Mouse (Mus musculus): ENCODE data around the gene Fxyd7. TPM values are rescaled to one million over a fixed set of nuclear protein-coding genes. Genes with fewer than 3 reads are reported as not detected.

The Fxyd7 gene
- polyA plus RNA-seq (2012; rRNA removed) = 0.06 and 0.17 TPM in 2 replicates

GRCm38 (mm10) chr7:31051321-31052021 lies at the start of gene Fxyd7:
Fxyd7 (minus strand) TSS chr7:31051467.

DNA sequence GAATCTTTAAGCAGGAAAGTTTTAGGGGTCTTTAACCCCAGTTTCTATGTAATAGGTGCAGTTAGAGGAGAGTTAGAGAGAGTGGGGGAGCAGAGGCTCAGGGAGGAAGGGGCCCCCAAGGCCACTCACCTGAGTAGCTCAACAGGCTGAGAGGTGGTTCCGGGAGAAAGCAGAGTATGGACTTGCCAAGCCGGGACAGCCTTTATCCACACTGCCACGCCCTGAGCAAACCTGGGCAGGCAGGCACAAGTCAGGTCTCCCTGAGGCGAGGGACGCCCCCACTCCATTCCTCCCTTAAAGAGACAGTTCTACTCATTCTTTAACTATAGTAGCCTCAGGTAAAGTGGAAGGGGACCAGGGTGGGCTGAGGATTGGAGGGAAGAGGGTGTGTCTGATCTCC lies 25.2 kb upstream of the Fxyd7 start, which contains the start of gene Fxyd3:
Gene Fxyd3 (minus strand): TSS at position 213 of the 400 bp plus-strand sequence.

GRCm38 (mm10) chr7:31059108-31059507 lies 7.8 kb upstream of the Fxyd7 start, which contains the start of gene Lgi4:
Lgi4 (plus strand) TSS chr7:31059342.

DNA sequence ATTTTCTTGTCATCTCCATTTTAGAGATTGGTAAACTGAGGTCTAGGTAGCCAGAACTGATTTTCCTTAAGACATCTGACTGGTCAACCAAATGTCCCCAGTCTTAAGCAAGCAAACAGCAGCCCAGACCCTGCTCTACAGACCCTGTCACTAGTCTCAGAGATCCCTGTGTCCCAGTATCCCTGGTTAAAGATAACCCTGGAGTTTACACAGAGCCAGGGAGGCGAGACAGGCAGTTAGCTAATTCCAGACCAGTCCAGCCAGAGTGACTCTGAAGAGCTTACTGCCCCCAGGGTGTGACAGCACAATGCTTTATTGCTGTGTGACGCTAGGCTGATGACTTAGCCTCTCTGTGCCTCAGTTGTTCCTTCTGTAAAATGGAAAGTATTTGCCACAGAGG lies 5.8 kb upstream of the Fxyd7 start, which contains the start of gene Fxyd1:
Gene Fxyd1 (minus strand): TSS at position 129 of the 400 bp plus-strand sequence.

GRCm38 (mm10) chr7:31042431-31042910 lies 8.8 kb downstream of the Fxyd7 start, which contains the start of gene Fxyd5:
Fxyd5 (minus strand) TSS chr7:31042481.

Other genes with a start within 250 kb of the Fxyd7 start
- gene Ffar2, start 227.7 kb downstream of the Fxyd7 start, polyA plus RNA-seq (2012; rRNA removed) = 0.31 and 0.33 TPM in 2 replicates
- gene Ffar3, start 195.3 kb downstream of the Fxyd7 start, polyA plus RNA-seq (2012; rRNA removed) = not detected in 2 replicates
- not detected in 2 replicates for gene Ffar1, start 189.9 kb downstream of the Fxyd7 start, polyA plus RNA-seq (2012; rRNA removed)
- gene Cd22, start 171.1 kb downstream of the Fxyd7 start, polyA plus RNA-seq (2012; rRNA removed) = 0.23 and 0.37 TPM in 2 replicates
- 0.17 and 0.22 TPM in 2 replicates for gene Mag, start 136.6 kb downstream of the Fxyd7 start, polyA plus RNA-seq (2012; rRNA removed)
- not detected in 2 replicates for gene Hamp2, start 126.8 kb downstream of the Fxyd7 start, polyA plus RNA-seq (2012; rRNA removed)
- 11.4 and 20.4 TPM in 2 replicates for gene Hamp, start 107.4 kb downstream of the Fxyd7 start, polyA plus RNA-seq (2012; rRNA removed)
- 45.8 and 51.7 TPM in 2 replicates for gene Usf2, start 94.7 kb downstream of the Fxyd7 start, polyA plus RNA-seq (2012; rRNA removed)
- gene Lsr, start 78.0 kb downstream of the Fxyd7 start, polyA plus RNA-seq (2012; rRNA removed) = 11.5 and 13.7 TPM in 2 replicates
- 1.3 TPM in 2 replicates for gene Fam187b, start 77.7 kb downstream of the Fxyd7 start, polyA plus RNA-seq (2012; rRNA removed)
- gene Fxyd5, start 9.0 kb downstream of the Fxyd7 start, polyA plus RNA-seq (2012; rRNA removed) = 10.0 and 11.3 TPM in 2 replicates
- gene Fxyd1, start 5.7 kb upstream of the Fxyd7 start, polyA plus RNA-seq (2012; rRNA removed) = 25.3 and 31.9 TPM in 2 replicates
- gene Lgi4, start 7.9 kb upstream of the Fxyd7 start, polyA plus RNA-seq (2012; rRNA removed) = 0.03 and 0.06 TPM in 2 replicates
- gene Fxyd3, start 25.2 kb upstream of the Fxyd7 start, polyA plus RNA-seq (2012; rRNA removed) = 0.18 and 0.62 TPM in 2 replicates
- 38.6 and 43.5 TPM in 2 replicates for gene Hpn, start 63.8 kb upstream of the Fxyd7 start, polyA plus RNA-seq (2012; rRNA removed)
- gene Scn1b, start 75.5 kb upstream of the Fxyd7 start, polyA plus RNA-seq (2012; rRNA removed) = 0.86 and 0.97 TPM in 2 replicates
- 17.4 and 19.4 TPM in 2 replicates for gene Gramd1a, start 104.4 kb upstream of the Fxyd7 start, polyA plus RNA-seq (2012; rRNA removed)
- gene Scgb2b2, start 239.0 kb upstream of the Fxyd7 start, polyA plus RNA-seq (2012; rRNA removed) = not detected in 2 replicates
- not detected in 2 replicates for gene Scgb1b2, start 240.4 kb upstream of the Fxyd7 start, polyA plus RNA-seq (2012; rRNA removed)

All from liver, embryonic 14 days (tissue).